Mouse (Mus musculus) midbrain, postnatal 0 days (tissue): ENCODE measurements around the gene Itpkb. TPM values are rescaled to one million over a fixed set of nuclear protein-coding genes. Genes with fewer than 3 reads are reported as not detected.
A peak's percentile ranks its signal among the peaks of the same experiment; 100 is the strongest.

ENCODE experiments used
- ATAC-seq: fragments of 200-750 bp; cut with Nextera tagmentation; 2 replicates; pipeline ENCODE4 v1.8.0; 2017; ENCODE audit warnings: moderate number of reproducible peaks, mild to moderate bottlenecking, moderate TSS enrichment, moderate library complexity; ENCODE audit not compliant: low FRiP score
- DNase-seq: peaks from one replicate; pipeline ENCODE4 v3.0.0-alpha.2; 2015; ENCODE audit warnings: low spot score
- H3K27ac ChIP-seq: fragments of 300-500 bp; sonication (generic); 2 replicates; pipeline ENCODE4 v1.5.1; 2014; ENCODE audit warnings: low read depth, mild to moderate bottlenecking, low read length, mixed read lengths
- H3K27me3 ChIP-seq: fragments of 300-500 bp; sonication (generic); 2 replicates; pipeline ENCODE4 v1.6.1; 2014; ENCODE audit warnings: low read length, control low read depth, mixed read lengths; ENCODE audit not compliant: insufficient read depth
- H3K36me3 ChIP-seq: fragments of 300-500 bp; sonication (generic); 2 replicates; pipeline ENCODE4 v1.6.1; 2014; ENCODE audit warnings: low read length, control low read depth, mixed read lengths; ENCODE audit not compliant: insufficient read depth
- H3K4me1 ChIP-seq: fragments of 300-500 bp; sonication (generic); 2 replicates; pipeline ENCODE4 v1.6.1; 2014; ENCODE audit warnings: mild to moderate bottlenecking, control low read depth, antibody characterized with exemption, low read length, mixed read lengths; ENCODE audit not compliant: insufficient read depth
- H3K4me2 ChIP-seq: fragments of 300-500 bp; sonication (generic); 2 replicates; pipeline ENCODE4 v1.6.1; 2014; ENCODE audit warnings: low read depth, mild to moderate bottlenecking, low read length, mixed read lengths; ENCODE audit not compliant: poor library complexity, severe bottlenecking
- H3K4me3 ChIP-seq: fragments of 300-500 bp; sonication (generic); 2 replicates; pipeline ENCODE4 v1.5.1; 2014; ENCODE audit warnings: low read depth, mild to moderate bottlenecking, low read length, moderate library complexity
- H3K9ac ChIP-seq: fragments of 300-500 bp; sonication (generic); replicated peaks from 2 replicates; pipeline ENCODE4 v1.6.1; 2014; ENCODE audit warnings: mild to moderate bottlenecking, low read length, moderate library complexity, mixed read lengths; ENCODE audit not compliant: poor library complexity, severe bottlenecking
- H3K9me3 ChIP-seq: fragments of 300-500 bp; sonication (generic); 2 replicates; pipeline ENCODE4 v1.6.1; 2016; ENCODE audit warnings: low read length, control low read depth
- CTCF ChIP-seq: IDR thresholded peaks from 2 replicates; pipeline ENCODE4 v1.5.1; 2016; ENCODE audit warnings: antibody characterized with exemption, mild to moderate bottlenecking
- WGBS: fragments of 180-500 bp; shearing (Covaris S2); extraction: QIAGEN DNeasy Blood & Tissue Kit; methylation state at CpG from one replicate; pipeline ENCODE4 v1.1.7; 2014; 5-methylcytosine and 5-hydroxymethylcytosine counted together
- polyA plus RNA-seq: library from polyadenylated mRNA; unstranded; fragments of >200 nt; fragmentation: Nextera tagmentation; extraction: Ambion mirVana; gene quantifications from 2 replicates; pipeline ENCODE4 v1.2.1, GENCODE M21; 2015
- total RNA-seq: library from RNA; depleted of rRNA; stranded (reverse); fragments of >200 nt; gene quantifications from 2 replicates; pipeline ENCODE4 v1.2.3, GENCODE M21; 2014

Gene Itpkb
- total and polyA plus RNA-seq, 2 experiments from 2014 or later = 2.2 to 13.9 TPM

GRCm38 (mm10) chr1:180329706-180330105 is 579 bp upstream of the Itpkb start:
- peak overlapping the region; percentile 19; the same call in 1 of the 2 replicates for H3K9ac ChIP-seq

GRCm38 (mm10) chr1:180330707-180331545 is 641 bp downstream of the Itpkb start:
- Histone ChIP-seq H3K4me1 (peaks cover 10% of the 10 kb centered on the region; the same call in 1 of the 2 replicates), H3K36me3 (no peaks in the 10 kb centered on the region), H3K9me3 (no peaks in the 10 kb centered on the region), H3K4me2 (peak overlapping the region; percentile 99), H3K27me3 (0 out of 2 replicates have a peak, but pooled peaks cover 10% of the 10 kb centered on the region), H3K9ac (peak overlapping the region; percentile 74), H3K4me3 (peak overlapping the region; percentile 62), H3K27ac (peak overlapping the region; percentile 27; the same call in 1 of the 2 replicates)
- DNase-seq (peak; percentile 34), ATAC-seq (peak; percentile 62)
- TF ChIP-seq CTCF = no peak
- under 1% methylated on average over 57 of the region's 58 CpGs for WGBS

More at GRCm38 (mm10) chr1:180329706-180330105, 579 bp upstream of the Itpkb start:
- ATAC-seq = no peak
- Histone ChIP-seq H3K36me3 (no peaks in the 10 kb centered on the region), H3K4me1 (peaks cover 10% of the 10 kb centered on the region; the same call in 1 of the 2 replicates), H3K27ac (no peak overlapping the region), H3K4me2 (peak overlapping the region; percentile 26), H3K4me3 (no peak overlapping the region), H3K9me3 (no peaks in the 10 kb centered on the region), H3K27me3 (0 out of 2 replicates have a peak, but pooled peaks cover 10% of the 10 kb centered on the region)
- WGBS = 9% methylated on average over 6 of the region's 6 CpGs
- no peak for TF ChIP-seq CTCF
- DNase-seq = no peak

GRCm38 (mm10) chr1:180331546-180332075 is 1.3 kb downstream of the Itpkb start:
- Histone ChIP-seq H3K4me1 (peaks cover 10% of the 10 kb centered on the region; the same call in 1 of the 2 replicates), H3K9me3 (no peaks in the 10 kb centered on the region), H3K4me2 (peak overlapping the region; percentile 99), H3K27ac (no peak overlapping the region; the same call in 1 of the 2 replicates), H3K27me3 (0 out of 2 replicates have a peak, but pooled peaks cover 10% of the 10 kb centered on the region), H3K4me3 (peak overlapping the region; percentile 62), H3K36me3 (no peaks in the 10 kb centered on the region), H3K9ac (peak overlapping the region; percentile 74)
- DNase-seq = peak; percentile 25
- TF ChIP-seq CTCF = no peak
- under 1% methylated on average over 21 of the region's 21 CpGs for WGBS
- ATAC-seq = peak; percentile 5; the same call in 1 of the 2 replicates

- Histone ChIP-seq H3K36me3 (no peaks in the 10 kb centered on the region), H3K9me3 (no peaks in the 10 kb centered on the region), H3K4me1 (peaks cover 10% of the 10 kb centered on the region; the same call in 1 of the 2 replicates), H3K27ac (0 out of 2 replicates have a peak overlapping the region, but pooled peaks have one; percentile 12), H3K4me3 (peak overlapping the region; percentile 62), H3K27me3 (0 out of 2 replicates have a peak, but pooled peaks cover 10% of the 10 kb centered on the region), H3K4me2 (peak overlapping the region; percentile 99), H3K9ac (peak overlapping the region; percentile 74)
- DNase-seq (peak; percentile 28), ATAC-seq (0 out of 2 replicates have a peak, but pooled peaks have one; percentile 50)
- WGBS = 1% methylated on average over 62 of the region's 72 CpGs
- TF ChIP-seq CTCF = peak; percentile 5; the same call in 1 of the 2 replicates
These were observed 2.0 kb downstream of the Itpkb start for GRCm38 (mm10) chr1:180332076-180332927.

GRCm38 (mm10) chr1:180332928-180333440 is 2.7 kb downstream of the Itpkb start:
- peak overlapping the region; percentile 62 for H3K4me3 ChIP-seq
- peak overlapping the region; percentile 99 for H3K4me2 ChIP-seq
- H3K27me3 ChIP-seq = 0 out of 2 replicates have a peak, but pooled peaks cover 10% of the 10 kb centered on the region
- no peak for TF ChIP-seq CTCF
- DNase-seq (no peak), ATAC-seq (no peak)
- no peaks in the 10 kb centered on the region for H3K9me3 ChIP-seq
- WGBS = 35% methylated on average over 14 of the region's 14 CpGs
- H3K4me1 ChIP-seq = peaks cover 10% of the 10 kb centered on the region; the same call in 1 of the 2 replicates
- peak overlapping the region; percentile 74 for H3K9ac ChIP-seq
- H3K27ac ChIP-seq = no peak overlapping the region
- H3K36me3 ChIP-seq = no peaks in the 10 kb centered on the region
